Mouse (Mus musculus): ENCODE data around the gene Pbsn. TPM values are rescaled to one million over a fixed set of nuclear protein-coding genes. Genes with fewer than 3 reads are reported as not detected.
A peak's percentile ranks its signal among the peaks of the same experiment; 100 is the strongest.

The Pbsn gene
- polyA plus RNA-seq, 1 experiment from 2014 or later: not detected

GRCm38 (mm10) chrX:77801543-77801942 is 51.9 kb downstream of the Pbsn start:
- Histone ChIP-seq H3K4me3 (ENCODE audit: low read depth, low read length) (no peak overlapping the region), H3K9me3 (ENCODE audit: low read length) (no peaks in the 10 kb centered on the region), H3K9ac (replicated peaks) (no peak overlapping the region), H3K27ac (ENCODE audit: low read depth) (no peak overlapping the region), H3K4me1 (ENCODE audit: insufficient read depth) (no peaks in the 10 kb centered on the region), H3K36me3 (replicated peaks; ENCODE audit: insufficient read depth, low read length) (no peaks in the 10 kb centered on the region), H3K4me2 (ENCODE audit: low read depth, low read length) (no peak overlapping the region), H3K27me3 (ENCODE audit: insufficient read depth, low read length) (no peaks in the 10 kb centered on the region)
- TF ChIP-seq CTCF (IDR thresholded peaks at IDR 0.05; ENCODE audit: low read depth) (no peak), EP300 (IDR thresholded peaks at IDR 0.05; ENCODE audit: low read depth) (no peak)
- ATAC-seq (no peak), DNase-seq (no peak)
- 28% methylated on average over 1 of the region's 1 CpGs for WGBS (ENCODE audit: insufficient replicate concordance)

- TF ChIP-seq EP300 (IDR thresholded peaks at IDR 0.05; ENCODE audit: low read depth): no peak
- no peak for TF ChIP-seq CTCF (IDR thresholded peaks at IDR 0.05; ENCODE audit: low read depth)
- H3K36me3 ChIP-seq (replicated peaks; ENCODE audit: insufficient read depth, low read length): no peaks in the 10 kb centered on the region
- DNase-seq (no peak), ATAC-seq (no peak)
- no peaks in the 10 kb centered on the region for H3K27me3 ChIP-seq (ENCODE audit: insufficient read depth, low read length)
- no peaks in the 10 kb centered on the region for H3K4me1 ChIP-seq (ENCODE audit: insufficient read depth)
- no peak overlapping the region for H3K4me3 ChIP-seq (ENCODE audit: low read depth, low read length)
- WGBS (ENCODE audit: insufficient replicate concordance): 70% methylated on average over 3 of the region's 3 CpGs
- no peaks in the 10 kb centered on the region for H3K9me3 ChIP-seq (ENCODE audit: low read length)
- no peak overlapping the region for H3K9ac ChIP-seq (replicated peaks)
- no peak overlapping the region for H3K4me2 ChIP-seq (ENCODE audit: low read depth, low read length)
- H3K27ac ChIP-seq (ENCODE audit: low read depth): no peak overlapping the region
These were observed 53.9 kb downstream of the Pbsn start for GRCm38 (mm10) chrX:77799554-77799953.

GRCm38 (mm10) chrX:77797801-77798200 is 55.6 kb downstream of the Pbsn start:
- TF ChIP-seq EP300 (IDR thresholded peaks at IDR 0.05; ENCODE audit: low read depth): no peak
- no peak for TF ChIP-seq CTCF (IDR thresholded peaks at IDR 0.05; ENCODE audit: low read depth)
- H3K4me3 ChIP-seq (ENCODE audit: low read depth, low read length): no peak overlapping the region
- DNase-seq (no peak), ATAC-seq (no peak)
- H3K27me3 ChIP-seq (ENCODE audit: insufficient read depth, low read length): no peaks in the 10 kb centered on the region
- no peak overlapping the region for H3K27ac ChIP-seq (ENCODE audit: low read depth)
- no peaks in the 10 kb centered on the region for H3K4me1 ChIP-seq (ENCODE audit: insufficient read depth)
- no peak overlapping the region for H3K9ac ChIP-seq (replicated peaks)
- H3K36me3 ChIP-seq (replicated peaks; ENCODE audit: insufficient read depth, low read length): no peaks in the 10 kb centered on the region
- H3K9me3 ChIP-seq (ENCODE audit: low read length): no peaks in the 10 kb centered on the region
- no peak overlapping the region for H3K4me2 ChIP-seq (ENCODE audit: low read depth, low read length)

GRCm38 (mm10) chrX:77796916-77797315 is 56.5 kb downstream of the Pbsn start:
- Histone ChIP-seq H3K4me2 (ENCODE audit: low read depth, low read length) (peak overlapping the region; percentile 79; the same call in 1 of the 2 replicates), H3K4me1 (ENCODE audit: insufficient read depth) (no peaks in the 10 kb centered on the region), H3K9ac (replicated peaks) (no peak overlapping the region), H3K27me3 (ENCODE audit: insufficient read depth, low read length) (no peaks in the 10 kb centered on the region), H3K4me3 (ENCODE audit: low read depth, low read length) (no peak overlapping the region), H3K36me3 (replicated peaks; ENCODE audit: insufficient read depth, low read length) (no peaks in the 10 kb centered on the region), H3K27ac (ENCODE audit: low read depth) (no peak overlapping the region; the same call in 1 of the 2 replicates), H3K9me3 (ENCODE audit: low read length) (no peaks in the 10 kb centered on the region)
- ATAC-seq (no peak), DNase-seq (no peak)
- TF ChIP-seq EP300 (IDR thresholded peaks at IDR 0.05; ENCODE audit: low read depth): no peak
- 0 out of 2 replicates have a peak, but pooled peaks have one; percentile 6 for TF ChIP-seq CTCF (IDR thresholded peaks at IDR 0.05; ENCODE audit: low read depth)
- 77% methylated on average over 1 of the region's 1 CpGs for whole genome bisulfite sequencing (ENCODE audit: insufficient replicate concordance)

- Histone ChIP-seq H3K4me1 (ENCODE audit: insufficient read depth) (no peaks in the 10 kb centered on the region), H3K9me3 (ENCODE audit: low read length) (no peaks in the 10 kb centered on the region), H3K27ac (ENCODE audit: low read depth) (peak within 1 kb of the TSS; percentile 70; the same call in 1 of the 2 replicates), H3K9ac (replicated peaks) (peak within 1 kb of the TSS; percentile 63), H3K4me3 (ENCODE audit: low read depth, low read length) (peak within 1 kb of the TSS; percentile 64), H3K4me2 (ENCODE audit: low read depth, low read length) (peak within 1 kb of the TSS; percentile 79), H3K27me3 (ENCODE audit: insufficient read depth, low read length) (no peaks in the 10 kb centered on the region), H3K36me3 (replicated peaks; ENCODE audit: insufficient read depth, low read length) (no peaks in the 10 kb centered on the region)
- whole genome bisulfite sequencing (ENCODE audit: insufficient replicate concordance): 25% methylated on average over 19 of the region's 19 CpGs
- TF ChIP-seq CTCF (IDR thresholded peaks at IDR 0.05; ENCODE audit: low read depth) (no peak), EP300 (IDR thresholded peaks at IDR 0.05; ENCODE audit: low read depth) (0 out of 2 replicates have a peak, but pooled peaks have one; percentile 4)
- DNase-seq (no peak), ATAC-seq (peak; percentile 82)
These were observed 57.1 kb downstream of the Pbsn start, which contains the start of gene Prkx for GRCm38 (mm10) chrX:77796238-77796835. Gene Prkx, minus strand, starts transcription at chrX:77796278.

GRCm38 (mm10) chrX:77795858-77796174 is 57.6 kb downstream of the Pbsn start:
- peak overlapping the region; percentile 64 for H3K4me3 ChIP-seq (ENCODE audit: low read depth, low read length)
- H3K4me2 ChIP-seq (ENCODE audit: low read depth, low read length): peak overlapping the region; percentile 79
- 0 out of 2 replicates have a peak overlapping the region, but pooled peaks have one; percentile 44 for H3K27ac ChIP-seq (ENCODE audit: low read depth)
- peak overlapping the region; percentile 63 for H3K9ac ChIP-seq (replicated peaks)
- peak; percentile 87 for DNase-seq
- no peaks in the 10 kb centered on the region for H3K4me1 ChIP-seq (ENCODE audit: insufficient read depth)
- no peaks in the 10 kb centered on the region for H3K36me3 ChIP-seq (replicated peaks; ENCODE audit: insufficient read depth, low read length)
- TF ChIP-seq EP300 (IDR thresholded peaks at IDR 0.05; ENCODE audit: low read depth) (no peak), CTCF (IDR thresholded peaks at IDR 0.05; ENCODE audit: low read depth) (no peak)
- no peaks in the 10 kb centered on the region for H3K27me3 ChIP-seq (ENCODE audit: insufficient read depth, low read length)
- ATAC-seq: peak; percentile 96
- WGBS (ENCODE audit: insufficient replicate concordance): 28% methylated on average over 22 of the region's 30 CpGs
- no peaks in the 10 kb centered on the region for H3K9me3 ChIP-seq (ENCODE audit: low read length)

Data from liver, postnatal 0 days (tissue).